Mouse (Mus musculus): ENCODE measurements around the gene Nop9.

Gene Nop9

GRCm38 (mm10) chr14:55730116-55730515, 15.4 kb upstream of the Nop9 start:
- no peak for DNase-seq

GRCm38 (mm10) chr14:55730531-55731032, 14.9 kb upstream of the Nop9 start:
- no peak for DNase-seq

- no peak for DNase-seq
These were observed 11.6 kb upstream of the Nop9 start for GRCm38 (mm10) chr14:55733889-55734288.

- DNase-seq: no peak
These were observed 10.6 kb upstream of the Nop9 start for GRCm38 (mm10) chr14:55734869-55735268.

- no peak for DNase-seq
These were observed 10.2 kb upstream of the Nop9 start for GRCm38 (mm10) chr14:55735334-55735733.

- no peak for DNase-seq
These were observed 9.7 kb upstream of the Nop9 start for GRCm38 (mm10) chr14:55735758-55736157.

- no peak for DNase-seq
These were observed 8.3 kb upstream of the Nop9 start for GRCm38 (mm10) chr14:55737086-55737687.

- peak; percentile 72 to 89 for DNase-seq
These were observed 1.8 kb upstream of the Nop9 start for GRCm38 (mm10) chr14:55743711-55744110.

- DNase-seq: no peak
These were observed 356 bp downstream of the Nop9 start for GRCm38 (mm10) chr14:55745861-55746237.

- DNase-seq: no peak
These were observed 1.8 kb downstream of the Nop9 start for GRCm38 (mm10) chr14:55747051-55747847.

GRCm38 (mm10) chr14:55757566-55757965, 12.1 kb downstream of the Nop9 start:
- DNase-seq: no peak

- no peak for DNase-seq
These were observed 12.9 kb downstream of the Nop9 start, which contains the start of gene Cideb for GRCm38 (mm10) chr14:55758363-55758784. Cideb (minus strand) TSS chr14:55758458.

- peak; percentile 57 to 86 for DNase-seq
These were observed 14.7 kb downstream of the Nop9 start for GRCm38 (mm10) chr14:55760156-55760555.

GRCm38 (mm10) chr14:55761163-55761562, 15.7 kb downstream of the Nop9 start, which contains the start of gene Ltb4r2:
Ltb4r2 (plus strand) TSS chr14:55761428.
- no peak for DNase-seq

GRCm38 (mm10) chr14:55762001-55762821, 16.7 kb downstream of the Nop9 start:
- no peak for DNase-seq

GRCm38 (mm10) chr14:55763166-55763565, 17.7 kb downstream of the Nop9 start:
- DNase-seq: no peak

- no peak for DNase-seq
These were observed 20.2 kb downstream of the Nop9 start, which contains the start of gene Ltb4r1 for GRCm38 (mm10) chr14:55765696-55766095. Ltb4r1 (plus strand) TSS chr14:55765962.

- peak in 1 of 2 experiments; percentile 49 for DNase-seq
These were observed 22.3 kb downstream of the Nop9 start for GRCm38 (mm10) chr14:55767519-55768414.

GRCm38 (mm10) chr14:55768555-55768954, 23.1 kb downstream of the Nop9 start:
- no peak for DNase-seq

GRCm38 (mm10) chr14:55769087-55769703, 23.7 kb downstream of the Nop9 start:
- no peak for DNase-seq

GRCm38 (mm10) chr14:55776711-55777110, 31.2 kb downstream of the Nop9 start:
- DNase-seq: no peak
